Mouse (Mus musculus) layer of hippocampus, adult 11-12 months (tissue): ENCODE data around the gene Ncbp1.
A peak's percentile ranks its signal among the peaks of the same experiment; 100 is the strongest.

Experiments used
- DNase-seq: peaks from one replicate; pipeline ENCODE4 v3.0.0; 2022; ENCODE audit warnings: low spot score

Ncbp1 gene

GRCm38 (mm10) chr4:46201834-46202561, 63.6 kb downstream of the Ncbp1 start:
- peak; percentile 75 for DNase-seq

- no peak for DNase-seq
Observed at GRCm38 (mm10) chr4:46202562-46203126, 64.2 kb downstream of the Ncbp1 start.

- DNase-seq, result no peak
Observed at GRCm38 (mm10) chr4:46221090-46221489, 82.7 kb downstream of the Ncbp1 start.
